Mouse (Mus musculus): ENCODE data around the gene Osbpl9.

GRCm38 (mm10) chr4:109115742-109116141 is 86.3 kb downstream of the Osbpl9 start:
- TF ChIP-seq POLR2A (IDR thresholded peaks at IDR 0.05; ENCODE audit: low read depth, low read length) = no peak
- no peak for TF ChIP-seq CTCF (IDR thresholded peaks at IDR 0.05; ENCODE audit: borderline replicate concordance, insufficient read depth, low read length)
